In genomic region chr12:53407776-53408175, GRCm38 (mm10) we compare ENCODE assay signal across 17 mouse cellular contexts.
DNase-seq lines count a peak whose midpoint lies in the region; ATAC-seq and TF ChIP-seq lines count a peak whose summit lies in the region.
"Had no signal": no experiment of that assay in that cellular context is flagged by ENCODE, and none has a peak within 500 bp of the region (broad histone marks: within the 10 kb centered on the region; RNA-seq: fewer than 3 reads in every experiment).

No protein-coding gene starts in this region.

- H3K9ac ChIP-seq in midbrain, postnatal 0 days (replicated peaks; ENCODE audit: low read length, poor library complexity, severe bottlenecking), result no peak overlapping the region
- no peak overlapping the region for H3K9ac ChIP-seq in midbrain, embryonic 16.5 days (ENCODE audit: low read depth, low read length)
- no peak overlapping the region for H3K9ac ChIP-seq in hindbrain, embryonic 16.5 days (ENCODE audit: low read depth, low read length)
- H3K9ac ChIP-seq in hindbrain, embryonic 14.5 days, result no peak overlapping the region
- H3K9ac ChIP-seq: forebrain, embryonic 15.5 days; limb, embryonic 12.5 days; liver, postnatal 0 days had no signal

- ATAC-seq in frontal cortex, adult (ENCODE audit: low TSS enrichment), result peak; percentile 67
- ATAC-seq in midbrain, postnatal 0 days (ENCODE audit: low FRiP score), result no peak
- no peak for ATAC-seq in midbrain, embryonic 16.5 days
- no peak for ATAC-seq in hindbrain, embryonic 16.5 days
- no peak for ATAC-seq in hindbrain, embryonic 14.5 days (ENCODE audit: low FRiP score)
- ATAC-seq: forebrain, embryonic 15.5 days; intestine, postnatal 0 days; liver, postnatal 0 days had no signal

- no peaks in the 10 kb centered on the region for H3K9me3 ChIP-seq in midbrain, postnatal 0 days (ENCODE audit: low read length)
- no peaks in the 10 kb centered on the region for H3K9me3 ChIP-seq in midbrain, embryonic 16.5 days (replicated peaks; ENCODE audit: control insufficient read depth, low read length, poor library complexity, severe bottlenecking)
- no peaks in the 10 kb centered on the region for H3K9me3 ChIP-seq in hindbrain, embryonic 16.5 days (ENCODE audit: control insufficient read depth, low read length)
- H3K9me3 ChIP-seq in hindbrain, embryonic 14.5 days (ENCODE audit: control insufficient read depth, low read length), result no peaks in the 10 kb centered on the region
- H3K9me3 ChIP-seq: forebrain, embryonic 15.5 days; limb, embryonic 12.5 days had no signal

- 23% methylated on average over 3 of the region's 3 CpGs for WGBS in midbrain, postnatal 0 days
- 24% methylated on average over 3 of the region's 3 CpGs for WGBS in midbrain, embryonic 16.5 days
- WGBS in hindbrain, embryonic 16.5 days, result 37% methylated on average over 3 of the region's 3 CpGs
- WGBS in hindbrain, embryonic 14.5 days, result 29% methylated on average over 3 of the region's 3 CpGs

- H3K4me2 ChIP-seq in midbrain, postnatal 0 days (ENCODE audit: low read depth, low read length, poor library complexity, severe bottlenecking), result no peak overlapping the region
- no peak overlapping the region for H3K4me2 ChIP-seq in midbrain, embryonic 16.5 days (ENCODE audit: low read length)
- H3K4me2 ChIP-seq in hindbrain, embryonic 16.5 days (ENCODE audit: low read length), result no peak overlapping the region
- no peak overlapping the region for H3K4me2 ChIP-seq in hindbrain, embryonic 14.5 days (replicated peaks)
- H3K4me2 ChIP-seq: forebrain, embryonic 15.5 days; limb, embryonic 12.5 days had no signal

- H3K4me1 ChIP-seq in midbrain, postnatal 0 days (ENCODE audit: insufficient read depth, low read length), result peaks cover 3% of the 10 kb centered on the region; the same call in 1 of the 2 replicates
- H3K4me1 ChIP-seq in midbrain, embryonic 16.5 days (ENCODE audit: control insufficient read depth, insufficient read depth, low read length), result peaks cover 15% of the 10 kb centered on the region
- H3K4me1 ChIP-seq in hindbrain, embryonic 16.5 days (ENCODE audit: control insufficient read depth, insufficient read depth, low read depth, low read length), result peaks cover 11% of the 10 kb centered on the region; the same call in 1 of the 2 replicates
- H3K4me1 ChIP-seq in hindbrain, embryonic 14.5 days (replicated peaks; ENCODE audit: control insufficient read depth, insufficient read depth, low read length), result peaks cover 24% of the 10 kb centered on the region

- TF ChIP-seq CTCF in midbrain, postnatal 0 days (IDR thresholded peaks at IDR 0.05), result no peak

- no peaks in the 10 kb centered on the region for H3K27me3 ChIP-seq in midbrain, postnatal 0 days (ENCODE audit: insufficient read depth, low read length)
- no peaks in the 10 kb centered on the region for H3K27me3 ChIP-seq in midbrain, embryonic 16.5 days (ENCODE audit: control insufficient read depth, insufficient read depth, low read depth, low read length)
- H3K27me3 ChIP-seq in hindbrain, embryonic 16.5 days (replicated peaks; ENCODE audit: control insufficient read depth, insufficient read depth, low read length), result no peaks in the 10 kb centered on the region
- H3K27me3 ChIP-seq in hindbrain, embryonic 14.5 days (ENCODE audit: control insufficient read depth, insufficient read depth, low read length), result no peaks in the 10 kb centered on the region
- H3K27me3 ChIP-seq: forebrain, embryonic 15.5 days; limb, embryonic 12.5 days had no signal

- H3K36me3 ChIP-seq in midbrain, postnatal 0 days (ENCODE audit: insufficient read depth, low read length), result no peaks in the 10 kb centered on the region
- no peaks in the 10 kb centered on the region for H3K36me3 ChIP-seq in midbrain, embryonic 16.5 days (ENCODE audit: control insufficient read depth, insufficient read depth, low read length)
- no peaks in the 10 kb centered on the region for H3K36me3 ChIP-seq in hindbrain, embryonic 16.5 days (ENCODE audit: control insufficient read depth, insufficient read depth, low read length)
- H3K36me3 ChIP-seq in hindbrain, embryonic 14.5 days (replicated peaks; ENCODE audit: control insufficient read depth, insufficient read depth), result no peaks in the 10 kb centered on the region
- H3K36me3 ChIP-seq: forebrain, embryonic 15.5 days; limb, embryonic 12.5 days had no signal

- H3K27ac ChIP-seq in midbrain, postnatal 0 days (ENCODE audit: low read depth, low read length), result no peak overlapping the region
- no peak overlapping the region for H3K27ac ChIP-seq in midbrain, embryonic 16.5 days (ENCODE audit: low read length)
- no peak overlapping the region for H3K27ac ChIP-seq in hindbrain, embryonic 16.5 days (ENCODE audit: low read depth, low read length)
- H3K27ac ChIP-seq in hindbrain, embryonic 14.5 days, result no peak overlapping the region
- H3K27ac ChIP-seq: limb, embryonic 12.5 days; stomach, postnatal 0 days had no signal

- H3K4me3 ChIP-seq in midbrain, postnatal 0 days (ENCODE audit: low read depth, low read length), result no peak overlapping the region
- H3K4me3 ChIP-seq in midbrain, embryonic 16.5 days (ENCODE audit: low read depth, low read length), result no peak overlapping the region
- no peak overlapping the region for H3K4me3 ChIP-seq in hindbrain, embryonic 16.5 days (ENCODE audit: low read length)
- no peak overlapping the region for H3K4me3 ChIP-seq in hindbrain, embryonic 14.5 days (replicated peaks; ENCODE audit: low read length)
- H3K4me3 ChIP-seq: forebrain, embryonic 15.5 days; limb, embryonic 12.5 days had no signal

- DNase-seq in frontal cortex, postnatal 10 days (ENCODE audit: low spot score in 2 of 2), result no peak
- peak; percentile 14 for DNase-seq in midbrain, postnatal 0 days (ENCODE audit: low spot score)
- DNase-seq in layer of hippocampus, adult 8-10 months (ENCODE audit: low spot score in 2 of 2), result peak; percentile 37 to 38
- peak; percentile 40 to 64 for DNase-seq in right cerebral cortex, postnatal 10 days (ENCODE audit: low spot score in 2 of 2)
- no peak for DNase-seq in hindbrain, embryonic 14.5 days (ENCODE audit: low spot score)
- DNase-seq: adrenal gland, adult 8-10 months; cerebellum, adult 9-11 months; kidney, postnatal 4 days; liver, postnatal 0 days; spleen, adult 18-20 months had no signal

Comparison
In these comparisons a context has a peak if more than half of its experiments do, and no peak if none do; other contexts are left out.
1. DNase-seq: peak in midbrain, postnatal 0 days (single experiment), layer of hippocampus, adult 8-10 months (2 of 2) and right cerebral cortex, postnatal 10 days (2 of 2); none in frontal cortex, postnatal 10 days (0 of 2) and hindbrain, embryonic 14.5 days (single experiment).